Mouse (Mus musculus): ENCODE results near the gene Syt12. TPM values are rescaled to one million over a fixed set of nuclear protein-coding genes. Genes with fewer than 3 reads are reported as not detected.
"Not testable (repeated sequence)": the region's sequence is repeated elsewhere in the genome, so short reads cannot be mapped to it uniquely, and the experiment has no call there.

The Syt12 gene
- polyA plus RNA-seq, 1 experiment, result 0.85 TPM

GRCm38 (mm10) chr19:4455071-4455800, 22.0 kb downstream of the Syt12 start:
- H3K36me3 ChIP-seq (ENCODE audit: control insufficient read depth, insufficient read depth, low read length), result no peaks in the 10 kb centered on the region
- DNase-seq (ENCODE audit: low read depth in 1 of 2, low spot score in 2 of 2), result no peak
- TF ChIP-seq POLR2A (IDR thresholded peaks at IDR 0.05; ENCODE audit: low read depth, low read length) (no peak), CTCF (IDR thresholded peaks at IDR 0.05; ENCODE audit: extremely low read depth, insufficient read depth, insufficient read length, insufficient replicate concordance) (no peak)
- no peaks in the 10 kb centered on the region for H3K27me3 ChIP-seq (ENCODE audit: control insufficient read depth, insufficient read depth, low read length)
- WGBS, result 84% methylated on average over 15 of the region's 15 CpGs
- H3K27ac ChIP-seq (ENCODE audit: insufficient read depth, low read length), result no peak overlapping the region
- H3K4me1 ChIP-seq (ENCODE audit: control insufficient read depth, insufficient read depth, insufficient read length), result no peaks in the 10 kb centered on the region
- no peak overlapping the region for H3K4me3 ChIP-seq (ENCODE audit: extremely low read depth, insufficient read depth, insufficient read length)

GRCm38 (mm10) chr19:4454040-4454439, 23.2 kb downstream of the Syt12 start:
- WGBS, result 70% methylated on average over 1 of the region's 1 CpGs
- not testable (repeated sequence) for H3K4me3 ChIP-seq (ENCODE audit: extremely low read depth, insufficient read depth, insufficient read length); H3K4me1 ChIP-seq (ENCODE audit: control insufficient read depth, insufficient read depth, insufficient read length)

GRCm38 (mm10) chr19:4452525-4452924, 24.7 kb downstream of the Syt12 start:
- 71% methylated on average over 4 of the region's 4 CpGs for WGBS
- no peak for DNase-seq (ENCODE audit: low read depth in 1 of 2, low spot score in 2 of 2)
- H3K27me3 ChIP-seq (ENCODE audit: control insufficient read depth, insufficient read depth, low read length), result no peaks in the 10 kb centered on the region

More at GRCm38 (mm10) chr19:4454040-4454439, 23.2 kb downstream of the Syt12 start:
- H3K27me3 ChIP-seq (ENCODE audit: control insufficient read depth, insufficient read depth, low read length); H3K27ac ChIP-seq (ENCODE audit: insufficient read depth, low read length); H3K36me3 ChIP-seq (ENCODE audit: control insufficient read depth, insufficient read depth, low read length); DNase-seq (ENCODE audit: low read depth in 1 of 2, low spot score in 2 of 2): not testable (repeated sequence)

GRCm38 (mm10) chr19:4451965-4452364, 25.3 kb downstream of the Syt12 start:
- WGBS, result 67% methylated on average over 5 of the region's 5 CpGs
- no peak for TF ChIP-seq POLR2A (IDR thresholded peaks at IDR 0.05; ENCODE audit: low read depth, low read length)

More at GRCm38 (mm10) chr19:4452525-4452924, 24.7 kb downstream of the Syt12 start:
- TF ChIP-seq CTCF (IDR thresholded peaks at IDR 0.05; ENCODE audit: extremely low read depth, insufficient read depth, insufficient read length, insufficient replicate concordance), result no peak
- TF ChIP-seq POLR2A (IDR thresholded peaks at IDR 0.05; ENCODE audit: low read depth, low read length), result no peak
- no peaks in the 10 kb centered on the region for H3K4me1 ChIP-seq (ENCODE audit: control insufficient read depth, insufficient read depth, insufficient read length)
- H3K27ac ChIP-seq (ENCODE audit: insufficient read depth, low read length), result no peak overlapping the region
- no peaks in the 10 kb centered on the region for H3K36me3 ChIP-seq (ENCODE audit: control insufficient read depth, insufficient read depth, low read length)
- no peak overlapping the region for H3K4me3 ChIP-seq (ENCODE audit: extremely low read depth, insufficient read depth, insufficient read length)

DNA sequence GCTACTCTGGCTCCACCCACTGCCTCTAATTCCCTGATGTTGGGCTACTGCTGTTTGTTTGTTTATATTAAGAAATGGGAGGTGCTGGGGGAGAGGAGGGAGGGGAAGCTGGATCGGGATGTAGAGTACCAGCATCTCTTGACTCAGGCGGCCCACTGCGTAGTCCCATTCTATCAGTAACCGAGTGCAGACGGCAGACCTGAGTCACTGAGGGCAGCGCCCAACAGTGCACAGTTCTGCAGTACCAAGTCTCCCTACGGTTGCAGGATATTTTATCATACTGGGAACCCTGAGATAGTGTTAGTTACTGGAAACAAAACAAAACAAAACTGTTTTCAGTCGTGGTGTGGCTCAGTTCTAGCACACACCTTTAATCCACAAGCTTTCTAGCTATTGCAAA, 26.1 kb downstream of the Syt12 start:
- no peaks in the 10 kb centered on the region for H3K27me3 ChIP-seq (ENCODE audit: control insufficient read depth, insufficient read depth, low read length)
- no peaks in the 10 kb centered on the region for H3K4me1 ChIP-seq (ENCODE audit: control insufficient read depth, insufficient read depth, insufficient read length)
- DNase-seq (ENCODE audit: low read depth in 1 of 2, low spot score in 2 of 2), result no peak
- H3K4me3 ChIP-seq (ENCODE audit: extremely low read depth, insufficient read depth, insufficient read length), result no peak overlapping the region
- H3K27ac ChIP-seq (ENCODE audit: insufficient read depth, low read length), result no peak overlapping the region
- no peak for TF ChIP-seq POLR2A (IDR thresholded peaks at IDR 0.05; ENCODE audit: low read depth, low read length)
- no peak for TF ChIP-seq CTCF (IDR thresholded peaks at IDR 0.05; ENCODE audit: extremely low read depth, insufficient read depth, insufficient read length, insufficient replicate concordance)
- 81% methylated on average over 8 of the region's 8 CpGs for WGBS
- no peaks in the 10 kb centered on the region for H3K36me3 ChIP-seq (ENCODE audit: control insufficient read depth, insufficient read depth, low read length)

More at GRCm38 (mm10) chr19:4451965-4452364, 25.3 kb downstream of the Syt12 start:
- Histone ChIP-seq H3K36me3 (ENCODE audit: control insufficient read depth, insufficient read depth, low read length) (no peaks in the 10 kb centered on the region), H3K4me1 (ENCODE audit: control insufficient read depth, insufficient read depth, insufficient read length) (no peaks in the 10 kb centered on the region), H3K27ac (ENCODE audit: insufficient read depth, low read length) (no peak overlapping the region), H3K4me3 (ENCODE audit: extremely low read depth, insufficient read depth, insufficient read length) (no peak overlapping the region), H3K27me3 (ENCODE audit: control insufficient read depth, insufficient read depth, low read length) (no peaks in the 10 kb centered on the region)
- no peak for DNase-seq (ENCODE audit: low read depth in 1 of 2, low spot score in 2 of 2)

DNA sequence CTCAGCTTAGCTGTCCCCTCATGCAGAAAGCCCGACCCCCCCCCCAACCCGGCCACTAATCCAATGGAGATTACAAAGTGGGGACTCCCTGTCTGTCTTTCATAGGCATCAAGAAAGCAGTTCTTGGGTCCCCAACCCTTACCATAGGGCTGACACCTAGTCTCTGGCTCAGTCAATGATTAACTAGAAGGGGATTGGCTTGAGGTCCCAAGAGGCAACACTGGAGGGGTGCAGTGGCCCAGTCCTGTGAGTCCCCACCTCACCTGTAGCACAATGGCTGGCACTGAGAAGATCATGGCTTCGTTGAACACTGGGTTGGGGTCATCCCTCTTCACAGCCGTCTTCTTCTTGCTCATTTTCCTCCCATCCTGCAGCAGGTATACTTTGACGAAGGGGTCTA, 26.6 kb downstream of the Syt12 start:
- H3K4me3 ChIP-seq (ENCODE audit: extremely low read depth, insufficient read depth, insufficient read length), result no peak overlapping the region
- 78% methylated on average over 5 of the region's 5 CpGs for WGBS
- no peaks in the 10 kb centered on the region for H3K4me1 ChIP-seq (ENCODE audit: control insufficient read depth, insufficient read depth, insufficient read length)
- no peak for TF ChIP-seq POLR2A (IDR thresholded peaks at IDR 0.05; ENCODE audit: low read depth, low read length)
- TF ChIP-seq CTCF (IDR thresholded peaks at IDR 0.05; ENCODE audit: extremely low read depth, insufficient read depth, insufficient read length, insufficient replicate concordance), result no peak
- no peak overlapping the region for H3K27ac ChIP-seq (ENCODE audit: insufficient read depth, low read length)
- no peak for DNase-seq (ENCODE audit: low read depth in 1 of 2, low spot score in 2 of 2)
- no peaks in the 10 kb centered on the region for H3K36me3 ChIP-seq (ENCODE audit: control insufficient read depth, insufficient read depth, low read length)
- H3K27me3 ChIP-seq (ENCODE audit: control insufficient read depth, insufficient read depth, low read length), result no peaks in the 10 kb centered on the region

GRCm38 (mm10) chr19:4449230-4449629, 28.0 kb downstream of the Syt12 start:
- H3K27me3 ChIP-seq (ENCODE audit: control insufficient read depth, insufficient read depth, low read length), result no peaks in the 10 kb centered on the region
- DNase-seq (ENCODE audit: low read depth in 1 of 2, low spot score in 2 of 2), result no peak
- TF ChIP-seq POLR2A (IDR thresholded peaks at IDR 0.05; ENCODE audit: low read depth, low read length) (no peak), CTCF (IDR thresholded peaks at IDR 0.05; ENCODE audit: extremely low read depth, insufficient read depth, insufficient read length, insufficient replicate concordance) (no peak)
- no peaks in the 10 kb centered on the region for H3K4me1 ChIP-seq (ENCODE audit: control insufficient read depth, insufficient read depth, insufficient read length)
- H3K36me3 ChIP-seq (ENCODE audit: control insufficient read depth, insufficient read depth, low read length), result no peaks in the 10 kb centered on the region
- WGBS, result 91% methylated on average over 9 of the region's 9 CpGs
- H3K27ac ChIP-seq (ENCODE audit: insufficient read depth, low read length), result no peak overlapping the region
- no peak overlapping the region for H3K4me3 ChIP-seq (ENCODE audit: extremely low read depth, insufficient read depth, insufficient read length)

Measured in spleen, adult 2 months (tissue).